Mouse (Mus musculus): ENCODE results near the gene Lama5.

Lama5 gene

DNA sequence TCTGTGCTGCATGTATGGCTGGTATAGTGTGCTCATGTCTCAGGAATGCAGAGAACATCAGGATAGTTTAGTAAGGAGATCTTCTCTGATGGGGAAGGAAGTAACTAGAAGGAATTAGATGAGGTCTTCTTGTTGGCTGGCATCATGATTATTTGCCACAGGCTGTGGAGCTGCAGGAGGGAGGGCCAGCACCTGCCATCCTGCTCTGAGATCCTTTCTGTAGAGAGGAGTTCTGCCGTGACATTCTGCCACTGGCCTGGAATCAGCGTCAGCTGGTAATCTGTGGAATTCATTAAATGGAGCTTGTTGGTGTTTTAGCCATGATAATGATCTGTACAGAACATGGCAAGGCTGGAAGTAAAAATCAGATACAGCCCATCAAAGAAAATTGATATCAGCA is 79.6 kb downstream of the Lama5 start:
- no peak for DNase-seq (ENCODE audit: low spot score in 2 of 2)

GRCm38 (mm10) chr2:180135414-180135813 is 90.2 kb downstream of the Lama5 start:
- no peak for DNase-seq (ENCODE audit: low spot score in 2 of 2)

DNA sequence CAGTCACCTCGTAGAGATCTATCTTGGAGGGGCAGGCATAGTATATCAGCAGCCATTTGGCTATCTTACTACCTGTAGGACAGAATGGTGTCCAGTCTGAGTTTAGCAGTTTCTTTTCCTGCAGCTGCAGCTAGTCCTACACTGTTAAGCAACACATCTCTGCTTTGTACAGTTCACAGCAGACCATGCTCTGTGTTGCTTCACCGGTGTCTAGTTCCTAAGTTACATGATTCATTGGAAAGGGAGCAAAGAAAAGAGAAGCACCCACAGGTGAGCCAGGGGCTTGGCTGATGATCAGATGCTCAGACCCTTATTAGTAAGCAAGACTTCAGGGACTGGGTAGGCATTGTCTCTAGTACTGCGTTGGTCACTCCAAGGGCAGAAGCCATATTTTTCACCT is 91.7 kb downstream of the Lama5 start:
- DNase-seq (ENCODE audit: low spot score in 2 of 2) = no peak

DNA sequence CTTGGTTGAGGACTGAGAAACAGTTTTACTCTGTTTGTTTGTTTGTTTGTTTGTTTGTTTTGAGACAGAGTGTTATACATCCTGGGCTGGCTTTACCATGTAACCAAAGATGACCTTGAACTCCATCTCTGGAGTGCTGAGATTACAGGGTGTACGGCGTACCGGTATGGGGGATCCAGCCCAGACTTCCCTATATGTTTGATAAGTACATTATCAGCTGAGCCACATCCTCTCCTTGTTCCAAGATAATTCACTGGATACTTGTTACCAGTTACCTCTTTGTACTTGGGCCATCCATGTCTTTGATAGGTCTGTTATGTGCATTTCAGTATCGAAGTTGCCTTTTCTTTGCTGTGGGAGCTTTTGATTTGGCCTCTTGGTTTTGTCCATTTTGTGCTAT is 92.4 kb downstream of the Lama5 start:
- DNase-seq (ENCODE audit: low spot score in 2 of 2) = no peak

GRCm38 (mm10) chr2:180127675-180128074 is 98.0 kb downstream of the Lama5 start:
- no peak for DNase-seq (ENCODE audit: low spot score in 2 of 2)

Measured in urinary bladder, postnatal 4 days (tissue).